Mouse (Mus musculus) thymus, adult 18-20 months (tissue): ENCODE measurements around the gene Mast3.

ENCODE experiments used
- DNase-seq, 2 experiments: peaks; one replicate each; pipeline ENCODE4 v3.0.0; 2022; ENCODE audit warnings: mixed read lengths in 2 of 2

Mast3 gene

GRCm38 (mm10) chr8:70743656-70744590, 60.9 kb downstream of the Mast3 start:
- DNase-seq: no peak

- DNase-seq: no peak
Measured at GRCm38 (mm10) chr8:70742981-70743655, 61.7 kb downstream of the Mast3 start.

DNA sequence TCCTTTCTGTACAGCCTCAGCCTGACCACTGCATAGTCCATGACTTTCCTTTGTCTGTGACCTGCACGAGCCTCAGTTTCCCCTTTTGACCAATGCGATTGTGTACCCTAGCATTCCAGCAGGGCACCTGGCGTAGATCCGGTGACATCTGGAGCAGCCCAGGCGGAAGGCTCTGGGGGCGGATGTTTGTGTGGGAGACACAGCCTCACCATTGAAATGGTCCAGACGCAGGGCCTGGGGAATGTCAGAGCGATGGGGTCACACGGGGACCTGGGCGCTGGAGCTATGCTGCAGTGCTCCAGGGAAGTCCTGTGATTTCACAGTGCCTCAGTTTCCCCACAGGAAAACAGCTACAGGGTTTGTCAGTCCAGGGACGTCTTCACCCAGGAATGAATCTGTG, 62.7 kb downstream of the Mast3 start:
- DNase-seq: no peak

DNA sequence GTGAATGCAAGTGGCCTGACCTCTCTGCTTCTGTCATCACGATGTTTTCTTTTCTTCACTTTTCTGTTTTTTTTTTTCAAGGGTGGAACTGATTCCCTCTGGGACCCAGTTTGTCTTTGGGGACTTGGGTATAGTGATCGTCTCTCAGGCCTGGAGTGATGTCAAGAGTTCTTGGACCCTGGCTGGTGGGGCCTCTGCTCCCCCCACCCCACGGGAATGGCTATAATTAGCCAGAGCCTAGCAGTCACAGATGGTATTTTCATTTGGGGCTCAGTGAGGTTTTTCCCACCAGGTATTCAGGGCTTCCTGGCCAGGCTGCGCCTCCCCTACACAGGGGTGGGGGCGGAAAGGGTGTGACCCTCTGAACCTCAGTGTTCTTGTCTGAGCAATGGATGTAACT, 63.2 kb downstream of the Mast3 start:
- DNase-seq: no peak

DNA sequence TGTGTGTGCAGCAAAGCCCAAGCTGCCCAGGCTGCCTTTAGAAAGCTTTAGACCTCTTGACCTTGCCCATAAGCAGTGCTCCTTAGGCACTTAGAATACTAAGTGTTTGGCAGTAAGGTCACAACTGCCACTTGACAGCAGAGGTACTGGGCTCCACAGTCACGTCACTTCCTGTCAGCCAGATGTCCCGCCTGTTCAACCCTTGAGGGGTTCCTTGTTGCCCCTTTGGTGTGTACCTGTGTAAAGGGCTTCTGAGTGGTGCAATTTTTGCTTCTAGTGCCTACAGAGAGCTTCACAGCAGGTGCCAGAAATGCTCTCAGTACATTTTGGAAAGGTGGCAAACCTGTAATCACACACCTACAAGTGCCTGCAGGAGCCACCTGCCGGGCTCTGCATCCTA, 66.6 kb downstream of the Mast3 start:
- no peak for DNase-seq

DNA sequence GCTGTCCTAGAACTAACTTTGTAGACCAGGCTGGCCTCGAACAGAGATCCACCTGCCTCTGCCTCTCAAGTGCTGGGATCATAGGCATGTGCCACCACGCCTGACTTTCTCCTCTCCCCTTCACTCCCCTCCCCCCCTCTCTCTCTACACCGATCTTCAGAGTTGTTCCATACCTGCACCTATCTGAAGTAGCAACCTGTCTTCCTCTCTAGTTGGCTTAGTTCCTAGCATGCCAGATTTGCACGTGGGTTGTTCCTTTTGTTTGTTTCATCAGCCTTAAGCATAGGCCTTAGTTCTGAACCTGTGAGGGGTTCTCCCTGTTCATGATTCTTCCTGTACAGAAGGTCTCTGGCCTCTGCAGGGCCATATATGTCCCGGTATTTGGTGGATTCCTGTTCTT, 67.1 kb downstream of the Mast3 start:
- DNase-seq: no peak

DNA sequence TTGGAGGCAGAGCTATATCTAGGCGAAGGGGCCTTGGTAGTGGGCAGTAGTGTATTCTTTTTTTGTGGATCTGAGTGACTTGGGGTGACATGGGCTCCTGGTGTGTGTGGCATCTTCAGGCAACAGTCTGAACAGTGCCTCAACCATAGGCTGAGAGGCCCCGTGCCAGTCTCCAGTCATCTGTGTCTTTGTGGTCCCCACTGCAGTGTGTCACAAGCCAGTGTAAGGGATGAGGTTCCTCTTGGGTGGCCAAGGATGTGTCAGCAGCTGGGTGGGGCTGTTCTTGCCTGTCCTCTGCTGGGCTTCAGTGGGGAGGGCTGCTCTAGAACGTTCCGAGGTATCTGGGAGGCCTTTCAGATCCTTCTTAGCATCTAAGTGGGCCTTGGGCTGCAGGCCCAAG, 73.9 kb downstream of the Mast3 start:
- DNase-seq: no peak

DNA sequence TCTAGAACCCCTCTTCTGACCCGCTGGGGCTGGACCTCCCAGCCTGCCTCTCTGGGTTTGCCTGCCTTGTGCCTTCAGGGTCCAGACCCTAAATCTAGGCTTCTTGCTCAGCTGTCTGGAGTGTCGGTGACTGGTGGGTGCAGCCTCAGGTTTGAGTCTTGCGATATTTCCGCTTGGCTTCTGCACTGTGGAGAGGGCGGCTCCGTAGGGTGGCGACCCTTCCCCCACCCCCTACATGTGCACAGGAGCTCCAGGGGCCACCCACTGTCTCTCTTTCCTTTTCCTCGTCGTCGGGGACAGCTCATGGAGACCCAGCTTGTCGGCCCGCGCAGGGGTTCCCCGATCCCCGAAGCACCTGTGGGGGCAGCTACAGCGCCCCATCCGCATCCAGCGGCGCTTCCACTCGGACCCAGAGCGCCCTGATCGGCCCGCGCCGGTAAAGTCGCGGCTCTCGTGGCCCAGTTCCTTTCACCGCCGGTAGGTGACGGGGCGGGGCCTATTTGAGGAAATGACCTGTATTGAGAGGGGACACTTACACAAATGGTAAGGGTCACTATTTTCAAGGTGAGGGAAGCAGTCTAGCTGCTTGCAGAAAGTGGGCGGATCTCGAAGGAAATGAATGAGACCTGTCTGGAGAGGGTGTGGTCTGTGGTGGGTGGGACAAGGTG, 74.9 kb downstream of the Mast3 start:
- no peak for DNase-seq
